Mouse (Mus musculus) hindbrain, embryonic 14.5 days (tissue): ENCODE measurements around the gene Gmds. TPM values are rescaled to one million over a fixed set of nuclear protein-coding genes. Genes with fewer than 3 reads are reported as not detected.

Experiments used
- ATAC-seq: fragments of 200-750 bp; cut with Nextera tagmentation; 2 replicates; pipeline ENCODE4 v1.8.0; 2017; ENCODE audit warnings: moderate number of reproducible peaks, mild to moderate bottlenecking, moderate TSS enrichment, moderate library complexity; ENCODE audit not compliant: low FRiP score
- DNase-seq: peaks from one replicate; pipeline ENCODE4 v3.0.0-alpha.2; 2015; ENCODE audit warnings: low spot score
- H3K27ac ChIP-seq: fragments of 300-500 bp; sonication (generic); 2 replicates; pipeline ENCODE4 v1.5.1; 2014; ENCODE audit warnings: mild to moderate bottlenecking, moderate library complexity
- H3K27me3 ChIP-seq: fragments of 300-500 bp; sonication (generic); 2 replicates; pipeline ENCODE4 v1.6.1; 2014; ENCODE audit warnings: mild to moderate bottlenecking, low read length, mixed read lengths; ENCODE audit not compliant: control insufficient read depth, insufficient read depth
- H3K36me3 ChIP-seq: fragments of 300-500 bp; sonication (generic); replicated peaks from 2 replicates; pipeline ENCODE4 v1.6.1; 2014; ENCODE audit not compliant: control insufficient read depth, insufficient read depth
- H3K4me1 ChIP-seq: fragments of 300-500 bp; sonication (generic); replicated peaks from 2 replicates; pipeline ENCODE4 v1.6.1; 2014; ENCODE audit warnings: antibody characterized with exemption, low read length, mixed read lengths; ENCODE audit not compliant: control insufficient read depth, insufficient read depth
- H3K4me2 ChIP-seq: fragments of 300-500 bp; sonication (generic); replicated peaks from 2 replicates; pipeline ENCODE4 v1.6.1; 2014; ENCODE audit warnings: mild to moderate bottlenecking, moderate library complexity
- H3K4me3 ChIP-seq: fragments of 300-500 bp; sonication (generic); replicated peaks from 2 replicates; pipeline ENCODE4 v1.5.1; 2014; ENCODE audit warnings: mild to moderate bottlenecking, low read length
- H3K9ac ChIP-seq: fragments of 300-500 bp; sonication (generic); 2 replicates; pipeline ENCODE4 v1.6.1; 2014
- H3K9me3 ChIP-seq: fragments of 300-500 bp; sonication (generic); 2 replicates; pipeline ENCODE4 v1.6.1; 2016; ENCODE audit warnings: low read length; ENCODE audit not compliant: control insufficient read depth
- WGBS: fragments of 180-500 bp; shearing (Covaris S2); extraction: QIAGEN DNeasy Blood & Tissue Kit; methylation state at CpG from one replicate; pipeline ENCODE4 v1.1.7; 2014; 5-methylcytosine and 5-hydroxymethylcytosine counted together
- polyA plus RNA-seq: library from polyadenylated mRNA; unstranded; fragments of >200 nt; fragmentation: Nextera tagmentation; extraction: Ambion mirVana; gene quantifications from 2 replicates; pipeline ENCODE4 v1.2.1, GENCODE M21; 2014

Gmds gene
- polyA plus RNA-seq, 1 experiment from 2014 or later: 39.8 TPM

GRCm38 (mm10) chr13:32234019-32234418 is 104.5 kb downstream of the Gmds start:
- WGBS: 78% methylated on average over 9 of the region's 9 CpGs
- no peak overlapping the region for H3K4me3 ChIP-seq
- H3K27ac ChIP-seq: no peak overlapping the region
- H3K9me3 ChIP-seq: no peaks in the 10 kb centered on the region
- no peak overlapping the region for H3K9ac ChIP-seq
- no peak for DNase-seq
- no peaks in the 10 kb centered on the region for H3K4me1 ChIP-seq
- H3K4me2 ChIP-seq: no peak overlapping the region
- H3K36me3 ChIP-seq: no peaks in the 10 kb centered on the region
- no peak for ATAC-seq
- no peaks in the 10 kb centered on the region for H3K27me3 ChIP-seq

- no peak overlapping the region for H3K9ac ChIP-seq
- no peaks in the 10 kb centered on the region for H3K36me3 ChIP-seq
- no peak overlapping the region for H3K27ac ChIP-seq
- ATAC-seq: no peak
- 92% methylated on average over 5 of the region's 5 CpGs for WGBS
- no peaks in the 10 kb centered on the region for H3K9me3 ChIP-seq
- no peak for DNase-seq
- H3K4me2 ChIP-seq: no peak overlapping the region
- H3K27me3 ChIP-seq: no peaks in the 10 kb centered on the region
- no peak overlapping the region for H3K4me3 ChIP-seq
- no peaks in the 10 kb centered on the region for H3K4me1 ChIP-seq
These were observed 106.1 kb downstream of the Gmds start for GRCm38 (mm10) chr13:32232391-32232790.

DNA sequence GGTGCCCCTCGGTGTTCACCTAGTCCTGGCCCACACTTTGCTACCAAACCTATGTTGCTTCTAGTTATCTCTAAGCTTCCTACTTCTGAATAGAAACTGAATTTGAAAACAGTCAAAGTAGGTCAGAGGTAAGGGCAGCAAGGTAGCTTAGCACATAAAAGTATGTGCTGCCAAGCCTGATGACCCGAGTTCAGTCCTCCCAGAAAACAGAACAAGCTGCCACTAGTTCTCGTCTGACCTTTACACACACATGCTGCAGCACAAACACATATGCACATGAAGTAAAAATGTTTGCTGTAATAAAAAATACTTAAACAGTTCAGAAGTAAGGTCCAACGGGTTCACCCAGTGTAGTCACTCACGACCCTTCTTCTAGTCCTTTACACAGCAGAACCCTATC is 106.6 kb downstream of the Gmds start:
- H3K27me3 ChIP-seq: no peaks in the 10 kb centered on the region
- H3K4me2 ChIP-seq: no peak overlapping the region
- WGBS: 89% methylated on average over 5 of the region's 5 CpGs
- H3K27ac ChIP-seq: no peak overlapping the region
- H3K36me3 ChIP-seq: no peaks in the 10 kb centered on the region
- no peaks in the 10 kb centered on the region for H3K9me3 ChIP-seq
- H3K4me1 ChIP-seq: no peaks in the 10 kb centered on the region
- ATAC-seq: no peak
- no peak overlapping the region for H3K9ac ChIP-seq
- no peak overlapping the region for H3K4me3 ChIP-seq
- no peak for DNase-seq

GRCm38 (mm10) chr13:32227874-32228562 is 110.5 kb downstream of the Gmds start:
- Histone ChIP-seq H3K27me3 (no peaks in the 10 kb centered on the region), H3K36me3 (no peaks in the 10 kb centered on the region), H3K9ac (no peak overlapping the region), H3K9me3 (no peaks in the 10 kb centered on the region), H3K4me2 (no peak overlapping the region), H3K4me3 (no peak overlapping the region), H3K27ac (no peak overlapping the region), H3K4me1 (no peaks in the 10 kb centered on the region)
- 87% methylated on average over 6 of the region's 6 CpGs for WGBS
- DNase-seq (no peak), ATAC-seq (no peak)

GRCm38 (mm10) chr13:32217647-32218046 is 120.9 kb downstream of the Gmds start:
- WGBS: 86% methylated on average over 2 of the region's 2 CpGs
- no peak for ATAC-seq

GRCm38 (mm10) chr13:32213702-32214452 is 124.7 kb downstream of the Gmds start:
- DNase-seq: peak; percentile 80
- peak; percentile 82 for ATAC-seq
- H3K4me1 ChIP-seq: no peaks in the 10 kb centered on the region

More at GRCm38 (mm10) chr13:32217647-32218046, 120.9 kb downstream of the Gmds start:
- H3K27me3 ChIP-seq: no peaks in the 10 kb centered on the region
- H3K27ac ChIP-seq: no peak overlapping the region
- no peak for DNase-seq
- no peak overlapping the region for H3K4me3 ChIP-seq
- H3K36me3 ChIP-seq: no peaks in the 10 kb centered on the region
- no peak overlapping the region for H3K4me2 ChIP-seq
- no peaks in the 10 kb centered on the region for H3K9me3 ChIP-seq
- H3K9ac ChIP-seq: no peak overlapping the region
- H3K4me1 ChIP-seq: no peaks in the 10 kb centered on the region

GRCm38 (mm10) chr13:32212125-32212524 is 126.4 kb downstream of the Gmds start:
- H3K4me1 ChIP-seq: no peaks in the 10 kb centered on the region
- no peaks in the 10 kb centered on the region for H3K9me3 ChIP-seq
- no peak overlapping the region for H3K27ac ChIP-seq
- DNase-seq (no peak), ATAC-seq (no peak)
- H3K9ac ChIP-seq: no peak overlapping the region
- no peaks in the 10 kb centered on the region for H3K27me3 ChIP-seq
- H3K4me2 ChIP-seq: no peak overlapping the region
- H3K36me3 ChIP-seq: no peaks in the 10 kb centered on the region
- WGBS: 83% methylated on average over 2 of the region's 2 CpGs
- no peak overlapping the region for H3K4me3 ChIP-seq

More at GRCm38 (mm10) chr13:32213702-32214452, 124.7 kb downstream of the Gmds start:
- Histone ChIP-seq H3K4me3 (no peak overlapping the region), H3K36me3 (no peaks in the 10 kb centered on the region), H3K9me3 (no peaks in the 10 kb centered on the region), H3K27ac (no peak overlapping the region; the same call in 1 of the 2 replicates), H3K27me3 (no peaks in the 10 kb centered on the region), H3K4me2 (no peak overlapping the region), H3K9ac (no peak overlapping the region)
- 57% methylated on average over 9 of the region's 9 CpGs for WGBS

DNA sequence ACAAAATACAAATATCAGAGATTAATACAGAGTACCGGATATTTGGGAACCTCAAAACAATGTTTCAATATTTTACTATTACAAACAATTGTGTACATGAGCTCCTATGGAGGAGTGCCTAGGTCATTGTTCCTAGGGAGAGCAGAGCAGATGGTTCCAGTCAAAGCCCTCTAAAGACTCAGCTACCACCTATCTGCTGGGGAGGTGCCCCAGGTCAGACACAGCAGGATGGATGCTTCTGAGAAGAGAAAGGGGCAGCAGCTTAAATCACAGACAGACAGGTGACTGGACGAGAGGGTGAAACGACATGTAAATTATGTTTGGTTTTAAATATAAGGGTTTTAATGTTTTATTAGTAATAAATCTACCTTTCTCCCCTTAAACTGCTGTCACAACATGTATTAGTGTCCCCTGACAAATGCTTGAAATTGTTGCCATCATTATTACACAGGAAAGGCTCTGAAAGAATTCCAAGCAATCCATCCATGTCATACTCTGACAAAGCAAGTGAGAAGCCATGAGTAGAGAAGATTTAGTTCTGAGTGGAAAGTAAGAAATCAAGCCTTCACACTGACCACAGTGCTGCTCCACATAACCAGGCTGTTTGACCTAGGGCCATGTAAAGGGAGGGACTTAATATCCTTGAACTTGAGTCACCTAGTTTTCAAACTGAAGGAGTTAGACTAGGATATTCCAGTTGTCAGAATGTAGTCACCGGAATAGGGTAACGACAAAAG is 131.2 kb downstream of the Gmds start:
- Histone ChIP-seq H3K27ac (no peak overlapping the region), H3K4me1 (no peaks in the 10 kb centered on the region), H3K9me3 (no peaks in the 10 kb centered on the region), H3K36me3 (no peaks in the 10 kb centered on the region), H3K4me3 (no peak overlapping the region), H3K27me3 (no peaks in the 10 kb centered on the region), H3K9ac (no peak overlapping the region), H3K4me2 (no peak overlapping the region)
- DNase-seq (no peak), ATAC-seq (no peak)
- 77% methylated on average over 5 of the region's 5 CpGs for WGBS

DNA sequence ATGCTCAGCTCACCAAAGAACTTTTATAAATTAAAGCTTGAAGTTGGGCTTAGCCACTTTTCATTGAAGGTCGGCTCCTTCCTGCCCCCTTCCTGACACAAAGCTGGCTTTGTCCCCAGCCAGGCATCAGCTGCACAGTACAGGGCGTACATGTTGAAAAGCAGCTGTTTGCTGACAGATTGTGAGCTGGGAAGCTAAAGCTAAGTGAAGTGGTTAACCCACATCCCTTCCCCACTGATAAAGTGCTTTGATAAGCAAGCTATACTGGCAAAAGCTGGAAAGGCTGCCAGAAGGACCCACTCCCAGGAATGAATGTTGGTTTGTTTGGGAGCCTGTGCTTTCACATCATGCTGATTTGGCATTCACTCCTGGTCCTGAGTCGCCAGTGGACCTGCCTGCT is 158.6 kb downstream of the Gmds start:
- peak; percentile 59; the same call in 1 of the 2 replicates for ATAC-seq
- H3K4me2 ChIP-seq: no peak overlapping the region
- WGBS: 14% methylated on average over 3 of the region's 3 CpGs
- no peaks in the 10 kb centered on the region for H3K36me3 ChIP-seq
- no peak for DNase-seq
- no peaks in the 10 kb centered on the region for H3K9me3 ChIP-seq
- no peak overlapping the region for H3K4me3 ChIP-seq
- no peaks in the 10 kb centered on the region for H3K27me3 ChIP-seq
- H3K4me1 ChIP-seq: no peaks in the 10 kb centered on the region
- no peak overlapping the region for H3K9ac ChIP-seq
- H3K27ac ChIP-seq: no peak overlapping the region
